Mouse (Mus musculus) megakaryocyte, embryonic 14.5 days (primary cell): ENCODE measurements at regions not wholly inside any gene's neighbourhood (a gene's known extent, or its start where the extent isn't known, plus 50 kb on each side); places are given as distances from the start of the nearest gene placed in this dataset.

Source experiments
- FLI1 ChIP-seq: IDR thresholded peaks from 2 replicates; pipeline ENCODE4 v1.6.1; 2012; ENCODE audit warnings: low read length, inconsistent platforms, mixed read lengths
- GATA1 ChIP-seq: IDR thresholded peaks from 3 replicates; pipeline ENCODE4 v1.6.1; 2012; ENCODE audit warnings: mixed read lengths, low read length, inconsistent platforms, borderline replicate concordance

- TF ChIP-seq GATA1 (no peak), FLI1 (no peak)
Measured at GRCm38 (mm10) chr12:77172540-77172939, 65.4 kb upstream of the Fut8 start.
